ENCODE assay signal across 22 mouse cellular contexts in the genomic region with DNA sequence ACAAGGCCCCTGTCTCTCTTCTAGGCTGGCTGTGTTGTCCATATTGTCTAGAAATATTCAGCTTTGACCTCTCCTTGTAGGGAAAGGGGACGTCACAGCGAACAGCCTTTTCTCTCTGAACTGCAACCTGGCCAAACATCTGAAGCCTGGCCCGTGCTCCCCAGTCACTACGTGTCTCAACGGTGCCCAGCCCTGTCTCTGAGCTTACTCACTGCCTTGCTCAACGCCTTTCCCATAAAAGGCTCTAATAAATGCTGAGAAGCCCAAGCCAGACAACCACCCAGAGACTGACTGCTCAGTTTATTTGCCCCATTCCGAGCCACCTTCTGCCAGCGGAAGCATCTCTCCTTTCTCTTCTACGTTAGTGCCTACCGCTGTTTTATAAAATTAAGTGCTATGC. TPM values are rescaled to one million over a fixed set of nuclear protein-coding genes. Genes with fewer than 3 reads are reported as not detected.
"Had no signal": no experiment of that assay in that cellular context is flagged by ENCODE, and none has a peak within 500 bp of the region (broad histone marks: within the 10 kb centered on the region; RNA-seq: fewer than 3 reads in every experiment).

No protein-coding gene starts in this region.

- H3K9ac ChIP-seq: intestine, embryonic 15.5 days; kidney, embryonic 15.5 days; limb, embryonic 13.5 days; liver, embryonic 12.5 days; liver, embryonic 15.5 days; lung, embryonic 15.5 days; midbrain, embryonic 13.5 days had no signal

- ATAC-seq: intestine, embryonic 15.5 days; liver, embryonic 12.5 days; midbrain, embryonic 13.5 days had no signal

- H3K9me3 ChIP-seq: intestine, embryonic 15.5 days; kidney, embryonic 15.5 days; limb, embryonic 10.5 days; limb, embryonic 13.5 days; liver, embryonic 12.5 days; liver, embryonic 15.5 days; lung, embryonic 15.5 days; megakaryocyte, embryonic 14.5 days; midbrain, embryonic 10.5 days; midbrain, embryonic 13.5 days had no signal

- H3K27me3 ChIP-seq: intestine, embryonic 15.5 days; kidney, embryonic 15.5 days; limb, embryonic 13.5 days; lung, embryonic 15.5 days; megakaryocyte, embryonic 14.5 days; midbrain, embryonic 13.5 days had no signal

- DNase-seq: kidney, adult 11 months; kidney, adult 8-10 months; kidney, postnatal 10 days; kidney, postnatal 36 days; liver; lung, adult 18-20 months; lung, postnatal 10 days; lung, postnatal 36 days; right cerebral cortex, postnatal 4 days; thymus, postnatal 25 days had no signal

- H3K4me2 ChIP-seq: intestine, embryonic 15.5 days; kidney, embryonic 15.5 days; limb, embryonic 13.5 days; liver, embryonic 12.5 days; liver, embryonic 15.5 days; lung, embryonic 15.5 days; midbrain, embryonic 13.5 days had no signal

- H3K4me1 ChIP-seq: intestine, embryonic 15.5 days; liver, embryonic 12.5 days; liver, embryonic 15.5 days; midbrain, embryonic 13.5 days had no signal

- H3K4me3 ChIP-seq: intestine, embryonic 15.5 days; kidney, embryonic 15.5 days; limb, embryonic 10.5 days; limb, embryonic 13.5 days; liver, embryonic 12.5 days; liver, embryonic 15.5 days; lung, embryonic 15.5 days; megakaryocyte, embryonic 14.5 days; midbrain, embryonic 10.5 days; midbrain, embryonic 13.5 days had no signal

- H3K27ac ChIP-seq: intestine, embryonic 15.5 days; kidney, embryonic 15.5 days; limb, embryonic 10.5 days; limb, embryonic 13.5 days; liver, embryonic 12.5 days; liver, embryonic 15.5 days; lung, embryonic 15.5 days; midbrain, embryonic 10.5 days; midbrain, embryonic 13.5 days had no signal

- H3K36me3 ChIP-seq: intestine, embryonic 15.5 days; kidney, embryonic 15.5 days; limb, embryonic 10.5 days; limb, embryonic 13.5 days; liver, embryonic 12.5 days; liver, embryonic 15.5 days; lung, embryonic 15.5 days; midbrain, embryonic 10.5 days; midbrain, embryonic 13.5 days had no signal

RNA-seq across cellular contexts. Expression of a gene that starts 34.3 kb away (rescaled TPM):
- polyA plus RNA-seq: intestine, embryonic 15.5 days; kidney, embryonic 15.5 days; limb, embryonic 10.5 days; limb, embryonic 13.5 days; midbrain, embryonic 10.5 days; neural tube, embryonic 11.5 days; neural tube, embryonic 14.5 days had no signal
